Mouse (Mus musculus): ENCODE results near the gene Ldhd.

DNA sequence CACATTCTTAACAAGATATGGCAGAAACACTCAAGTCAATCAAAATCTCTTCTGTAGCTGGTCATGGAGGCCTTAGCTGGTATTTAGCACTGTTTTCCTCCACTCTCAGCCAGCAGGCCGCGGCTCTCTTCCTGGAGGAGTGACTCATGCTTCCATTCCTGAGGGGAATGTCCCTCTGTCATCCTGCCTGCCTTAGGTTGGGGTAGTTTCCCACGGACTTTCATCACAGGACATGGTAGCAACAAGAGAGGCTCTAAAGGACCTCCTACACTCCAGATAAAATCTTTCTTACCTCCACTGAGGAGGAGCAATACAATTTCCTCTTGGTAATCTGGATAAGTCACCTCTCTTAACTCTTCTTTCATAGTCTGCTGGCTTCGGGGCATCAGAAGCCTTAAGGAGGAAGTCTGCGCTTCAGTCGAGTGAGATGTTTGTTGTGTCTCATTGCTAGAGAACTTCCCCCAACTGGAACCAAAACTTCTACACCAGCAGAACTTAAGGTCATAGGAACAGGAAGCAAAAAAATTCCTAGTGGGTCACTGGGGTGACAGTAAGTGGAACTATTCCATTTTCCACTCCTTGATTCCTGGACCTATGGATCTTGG, 28.7 kb upstream of the Ldhd start:
- no peak for TF ChIP-seq EP300 (IDR thresholded peaks at IDR 0.05; ENCODE audit: low read depth)
- TF ChIP-seq CTCF (IDR thresholded peaks at IDR 0.05; ENCODE audit: low read depth), result no peak

Measured in liver, postnatal 0 days (tissue).